Mouse (Mus musculus) kidney, postnatal 36 days (tissue): ENCODE measurements around the gene Foxo6.

ENCODE experiments used
- DNase-seq, 2 experiments: peaks; one replicate each; pipeline ENCODE4 v3.0.0; 2021 to 2022; ENCODE audit warnings: mixed read lengths in 2 of 2

Gene Foxo6

GRCm38 (mm10) chr4:120246086-120246485 is 41.1 kb downstream of the Foxo6 start:
- no peak for DNase-seq

- peak in 1 of 2 experiments; percentile 26 for DNase-seq
Observed at GRCm38 (mm10) chr4:120242783-120243262, 44.3 kb downstream of the Foxo6 start.

DNA sequence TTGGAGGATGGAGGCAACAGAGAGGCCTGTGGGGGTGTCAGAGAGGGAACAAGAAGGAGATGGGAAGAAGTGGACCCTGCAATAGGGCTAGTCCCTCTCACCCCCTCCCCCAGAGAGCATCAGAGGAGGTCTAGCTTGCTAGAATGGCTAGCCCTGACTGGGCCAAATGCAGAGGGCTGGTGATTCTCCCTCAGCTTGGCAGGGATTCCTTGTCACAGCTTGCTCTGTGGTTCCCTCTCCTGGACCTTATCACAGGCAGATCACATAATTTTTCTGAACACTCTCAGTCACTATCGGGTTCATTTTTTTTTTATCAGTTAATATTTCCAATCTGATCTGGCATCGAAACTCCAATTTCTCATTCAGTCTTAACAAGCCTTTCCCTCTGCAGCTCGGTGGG is 46.0 kb downstream of the Foxo6 start:
- DNase-seq = no peak

- no peak for DNase-seq
Observed at GRCm38 (mm10) chr4:120239419-120239818, 47.7 kb downstream of the Foxo6 start.

DNA sequence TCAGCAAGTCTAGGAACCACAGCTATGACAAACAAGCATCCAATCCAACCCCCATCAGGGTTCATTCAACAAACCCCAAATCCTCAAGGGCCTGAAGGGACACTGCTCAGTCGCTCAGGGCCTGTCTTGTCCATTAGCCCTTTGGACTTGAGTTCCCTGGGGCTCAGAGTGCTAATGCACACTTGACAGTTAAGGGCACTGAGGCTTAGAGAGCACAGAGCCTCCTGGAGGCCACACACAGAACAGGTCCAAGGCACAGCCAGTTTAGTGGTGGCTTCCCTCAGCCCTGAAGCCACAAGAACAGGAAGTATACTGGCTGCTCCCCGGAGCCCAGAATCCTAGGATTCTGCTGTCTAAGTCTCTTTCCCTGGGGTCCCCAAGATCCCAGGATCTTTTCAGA is 53.9 kb downstream of the Foxo6 start:
- DNase-seq = no peak

GRCm38 (mm10) chr4:120232541-120232940 is 54.6 kb downstream of the Foxo6 start:
- DNase-seq = no peak

DNA sequence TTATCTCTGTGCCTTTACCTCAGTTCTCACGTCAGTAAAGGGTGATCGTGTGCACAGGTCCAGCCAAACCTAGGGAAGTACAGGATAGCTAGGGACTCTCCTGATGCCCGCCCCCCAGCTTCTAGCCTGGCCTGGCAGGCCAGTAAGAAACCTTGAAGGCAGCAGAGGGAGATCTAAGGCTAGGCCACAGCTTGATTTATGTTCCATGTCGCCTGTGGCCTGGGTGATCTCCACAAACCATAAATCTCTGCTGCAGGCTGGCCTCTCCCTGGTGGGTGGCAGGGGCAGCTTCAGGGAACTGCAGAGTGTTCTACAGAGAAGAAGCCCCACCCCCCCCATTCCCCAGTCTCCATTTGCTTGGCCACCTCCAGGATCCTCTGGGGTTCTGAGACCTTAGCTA is 55.2 kb downstream of the Foxo6 start:
- no peak for DNase-seq

GRCm38 (mm10) chr4:120230256-120230649 is 56.9 kb downstream of the Foxo6 start:
- peak; percentile 56 to 80 for DNase-seq

- DNase-seq = no peak
Observed at GRCm38 (mm10) chr4:120229505-120230255, 57.5 kb downstream of the Foxo6 start.

DNA sequence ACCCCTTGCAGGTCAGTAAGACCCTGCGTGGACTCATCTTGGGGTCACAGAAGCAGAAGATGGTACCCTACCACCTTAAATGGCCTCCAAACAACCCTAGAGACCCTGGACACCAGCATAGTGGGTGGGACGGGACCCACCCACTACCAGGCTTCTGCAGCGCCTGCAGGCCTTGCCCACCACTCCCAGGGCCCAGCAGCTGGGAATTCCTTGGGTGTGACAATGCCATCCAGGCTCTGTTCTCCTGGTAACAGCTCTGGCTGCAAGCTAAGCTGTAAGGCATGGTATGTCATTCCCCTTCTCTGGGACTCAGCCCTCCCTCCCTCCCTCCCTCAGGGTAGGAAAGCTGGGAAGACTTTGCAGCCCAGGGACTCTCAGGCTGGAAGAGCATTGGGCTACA is 58.5 kb downstream of the Foxo6 start:
- no peak for DNase-seq

DNA sequence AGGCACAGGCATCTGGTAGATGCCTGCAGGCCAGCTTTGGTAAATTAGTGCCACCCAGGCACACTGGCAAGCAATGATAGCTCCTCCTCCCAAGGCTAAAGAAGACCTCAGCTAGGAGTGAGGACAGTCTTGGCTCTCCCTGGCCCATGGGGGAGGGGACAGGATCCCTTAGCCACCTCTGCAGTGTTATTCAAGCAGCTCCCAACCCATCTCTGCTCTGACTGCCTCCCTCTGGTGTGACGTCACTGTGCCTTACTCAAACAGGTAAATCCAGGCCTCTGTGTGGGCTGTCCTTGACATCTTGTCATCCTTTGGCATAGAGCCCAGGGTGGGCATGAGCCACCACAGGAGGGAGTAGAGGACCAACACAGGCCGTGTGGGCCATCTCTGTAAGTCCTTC is 59.9 kb downstream of the Foxo6 start:
- DNase-seq = no peak

DNA sequence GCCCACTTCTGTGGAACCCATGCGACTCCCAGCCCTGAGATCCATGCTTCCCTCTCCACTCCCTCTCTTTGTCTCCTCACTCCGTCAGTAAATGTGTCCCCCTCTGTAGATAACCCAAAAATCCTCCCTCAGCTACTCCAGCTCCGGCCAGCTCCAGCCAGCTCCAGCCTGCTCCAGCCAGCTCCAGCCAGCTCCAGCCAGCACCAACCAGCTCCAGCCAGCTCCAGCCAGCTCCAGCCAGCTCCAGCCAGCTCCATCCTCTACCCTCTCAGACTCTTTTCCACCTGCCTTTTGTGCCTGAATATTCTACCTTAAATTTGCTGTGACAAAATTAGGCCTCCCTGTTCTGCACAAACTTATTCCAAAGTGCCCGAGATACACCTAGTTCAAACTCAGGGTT is 60.5 kb downstream of the Foxo6 start:
- DNase-seq = no peak

DNA sequence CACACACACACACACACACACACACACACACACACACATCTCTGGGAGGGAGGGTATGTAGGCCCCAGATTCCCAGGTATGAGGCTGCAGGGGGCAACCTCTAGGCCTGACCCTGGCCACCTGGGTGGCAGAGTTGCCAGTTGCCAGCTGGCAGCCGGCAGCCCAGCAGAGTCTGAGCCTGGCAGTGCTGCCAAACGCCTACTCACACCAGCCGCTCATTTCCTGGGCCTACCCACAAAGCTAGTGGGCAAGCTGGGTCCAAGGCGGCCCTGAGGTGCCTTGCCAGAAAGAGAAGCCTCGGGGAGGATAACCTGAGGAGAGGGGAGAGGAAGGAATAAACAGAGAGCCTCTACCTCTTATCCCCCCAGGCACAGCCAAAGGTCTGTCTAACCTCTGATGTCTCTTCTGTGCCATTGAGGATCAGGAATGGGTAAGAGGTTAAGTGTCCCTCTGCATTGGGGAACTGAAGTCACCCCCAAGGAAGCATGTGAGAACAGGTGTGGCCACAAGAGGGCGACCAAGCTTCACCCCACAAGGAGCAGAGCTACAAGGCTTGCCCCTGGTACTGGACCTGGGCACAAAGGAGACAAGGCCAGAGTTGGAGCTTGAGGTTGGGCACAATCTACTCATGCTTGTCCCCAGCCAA is 61.9 kb downstream of the Foxo6 start:
- peak; percentile 52 to 83 for DNase-seq

DNA sequence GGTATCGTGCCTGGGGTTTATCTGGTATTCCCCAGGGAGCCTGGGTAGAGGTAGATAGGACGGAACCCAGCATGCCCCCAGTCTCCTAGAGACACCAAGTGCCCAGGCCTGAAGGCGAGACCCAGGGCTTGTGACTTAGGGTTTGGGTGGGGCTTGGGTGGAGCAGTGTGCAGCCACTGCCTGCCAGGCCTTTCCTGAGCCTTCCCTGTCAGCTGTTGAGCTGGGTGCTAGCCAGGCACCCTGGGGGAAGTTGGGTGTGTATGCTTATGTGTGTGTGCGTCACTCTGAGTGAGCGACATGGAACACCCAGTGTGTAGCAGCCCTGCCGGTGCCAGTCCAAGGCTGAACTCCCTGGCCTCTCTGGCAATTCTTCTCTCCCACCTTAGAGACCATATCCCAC is 63.3 kb downstream of the Foxo6 start:
- DNase-seq = peak in 1 of 2 experiments; percentile 14

- no peak for DNase-seq
Observed at GRCm38 (mm10) chr4:120223108-120223745, 63.9 kb downstream of the Foxo6 start.

DNA sequence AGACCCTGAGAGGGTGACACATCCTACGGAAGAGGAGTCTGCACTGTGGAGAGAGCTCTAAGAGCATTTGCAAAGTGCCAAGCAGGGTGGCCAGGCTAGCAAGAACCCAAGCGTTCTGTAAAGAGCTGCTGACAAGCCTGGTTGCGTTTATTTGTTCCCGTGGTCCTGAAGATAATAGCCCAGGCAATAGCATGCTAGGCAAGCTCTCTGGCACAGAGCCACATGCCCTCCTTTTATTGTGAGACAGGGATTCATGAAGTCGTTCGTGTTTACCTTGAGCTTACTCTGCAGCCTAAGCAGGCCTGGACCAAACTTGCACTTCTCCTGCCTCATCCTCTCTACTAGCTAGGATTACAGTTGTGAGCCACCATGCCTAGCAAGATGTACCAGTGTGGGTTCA is 65.4 kb downstream of the Foxo6 start:
- DNase-seq = no peak

DNA sequence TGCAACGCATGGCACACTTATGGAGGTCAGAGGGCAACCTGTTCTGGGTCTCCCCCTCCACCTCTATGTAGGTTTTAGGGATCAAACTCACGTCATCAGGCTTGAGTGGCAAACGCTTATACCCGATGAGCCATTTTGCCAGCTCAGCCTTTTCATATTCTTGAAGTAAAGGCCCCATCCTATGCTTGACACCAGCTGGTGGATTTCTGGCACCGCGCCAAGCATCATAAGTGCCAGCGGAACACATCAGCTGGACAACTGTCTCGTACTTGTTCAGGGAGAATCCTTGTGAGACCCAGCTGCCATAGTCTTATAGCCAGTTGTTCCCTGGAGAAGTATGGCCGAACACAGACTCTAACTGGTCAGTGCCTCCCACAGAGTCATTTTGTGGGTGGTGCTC is 68.3 kb downstream of the Foxo6 start:
- DNase-seq = peak in 1 of 2 experiments; percentile 14
